Mouse (Mus musculus): ENCODE measurements around the gene Serpinb11. TPM values are rescaled to one million over a fixed set of nuclear protein-coding genes. Genes with fewer than 3 reads are reported as not detected.

Serpinb11 gene
- total RNA-seq (2014; fragmentation: Nextera tagmentation) (not detected in 2 replicates), total RNA-seq (2017) (0.23 TPM in 1 of 2 replicates, not detected in the other), polyA plus RNA-seq (2012) (not detected in 2 replicates)

DNA sequence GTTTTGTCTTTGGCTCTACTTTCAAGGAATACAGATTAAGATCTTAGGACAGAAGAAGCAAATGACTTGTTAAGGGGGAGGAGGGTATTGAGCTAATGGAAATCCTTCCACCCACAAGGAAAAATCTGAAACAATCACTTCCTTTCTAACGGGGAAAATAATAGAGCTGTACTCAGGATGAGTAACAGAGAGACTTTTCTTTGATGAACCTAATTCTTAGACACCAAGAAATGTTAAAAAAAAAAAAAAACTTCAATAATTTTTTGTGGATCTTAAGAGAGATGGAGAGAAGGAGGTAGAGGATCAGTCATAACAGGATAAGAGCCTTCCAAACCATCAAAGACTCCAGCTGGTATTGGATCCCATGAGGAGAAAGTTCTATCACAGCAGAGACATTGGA is at the start of gene Serpinb11:
Gene Serpinb11 (plus strand): TSS at position 301 of the 400 bp plus-strand sequence.
- no peak for ATAC-seq (ENCODE audit: extremely low read depth, insufficient number of reproducible peaks, low FRiP score, poor library complexity, severe bottlenecking)
- Histone ChIP-seq H3K4me1 (ENCODE audit: insufficient read depth, low read depth, low read length) (no peaks in the 10 kb centered on the region), H3K36me3 (replicated peaks) (no peaks in the 10 kb centered on the region), H3K4me3 (ENCODE audit: low read depth, low read length) (no peak within 1 kb of the TSS), H3K27me3 (ENCODE audit: insufficient read depth, low read length) (no peaks in the 10 kb centered on the region), H3K9me3 (replicated peaks) (peaks cover 16% of the 10 kb centered on the region)
- TF ChIP-seq POLR2AphosphoS5 (IDR thresholded peaks at IDR 0.05; ENCODE audit: insufficient replicate concordance, low read depth, low read length) (no peak), GATA2 (IDR thresholded peaks at IDR 0.05; ENCODE audit: borderline replicate concordance, low read depth, low read length) (no peak), TAL1 (conservative IDR thresholded peaks at IDR 0.05; ENCODE audit: low read depth, low read length) (no peak), GATA1 (IDR thresholded peaks at IDR 0.05; ENCODE audit: borderline replicate concordance, low read length) (no peak), CTCF (IDR thresholded peaks at IDR 0.05; ENCODE audit: low read depth, low read length) (no peak)
- DNase-seq (ENCODE audit: low spot score) = no peak

DNA sequence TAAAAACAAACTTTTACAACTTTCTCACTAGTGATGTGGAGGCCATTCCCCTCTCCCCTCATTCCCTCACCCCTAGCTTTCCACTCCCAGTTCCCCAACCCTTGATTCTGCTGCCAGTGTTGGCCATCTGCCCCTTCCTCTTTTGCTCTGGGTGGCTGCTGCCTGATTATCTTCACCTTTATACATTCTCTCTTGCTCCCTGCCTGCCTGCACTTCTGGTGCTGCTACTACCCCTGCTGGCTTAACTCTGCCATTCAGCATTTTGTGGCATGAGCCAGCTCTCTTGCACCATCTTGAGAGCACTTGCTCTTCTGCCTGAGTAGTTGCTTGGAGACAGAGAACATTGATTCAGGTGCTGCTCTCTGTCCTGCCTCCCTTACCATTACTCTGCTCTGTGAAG is 15.0 kb upstream of the Serpinb11 start:
- H3K9me3 ChIP-seq (replicated peaks) = peaks cover 5% of the 10 kb centered on the region
- ATAC-seq (ENCODE audit: extremely low read depth, insufficient number of reproducible peaks, low FRiP score, poor library complexity, severe bottlenecking) (no peak), DNase-seq (ENCODE audit: low spot score) (no peak)
- no peaks in the 10 kb centered on the region for H3K36me3 ChIP-seq (replicated peaks)
- no peaks in the 10 kb centered on the region for H3K4me1 ChIP-seq (ENCODE audit: insufficient read depth, low read depth, low read length)
- no peaks in the 10 kb centered on the region for H3K27me3 ChIP-seq (ENCODE audit: insufficient read depth, low read length)
- no peak for TF ChIP-seq GATA1 (IDR thresholded peaks at IDR 0.05; ENCODE audit: borderline replicate concordance, low read length)
- TF ChIP-seq GATA2 (IDR thresholded peaks at IDR 0.05; ENCODE audit: borderline replicate concordance, low read depth, low read length) = no peak
- no peak for TF ChIP-seq POLR2AphosphoS5 (IDR thresholded peaks at IDR 0.05; ENCODE audit: insufficient replicate concordance, low read depth, low read length)
- TF ChIP-seq TAL1 (conservative IDR thresholded peaks at IDR 0.05; ENCODE audit: low read depth, low read length) = no peak
- TF ChIP-seq CTCF (IDR thresholded peaks at IDR 0.05; ENCODE audit: low read depth, low read length) = no peak
- no peak overlapping the region for H3K4me3 ChIP-seq (ENCODE audit: low read depth, low read length)

DNA sequence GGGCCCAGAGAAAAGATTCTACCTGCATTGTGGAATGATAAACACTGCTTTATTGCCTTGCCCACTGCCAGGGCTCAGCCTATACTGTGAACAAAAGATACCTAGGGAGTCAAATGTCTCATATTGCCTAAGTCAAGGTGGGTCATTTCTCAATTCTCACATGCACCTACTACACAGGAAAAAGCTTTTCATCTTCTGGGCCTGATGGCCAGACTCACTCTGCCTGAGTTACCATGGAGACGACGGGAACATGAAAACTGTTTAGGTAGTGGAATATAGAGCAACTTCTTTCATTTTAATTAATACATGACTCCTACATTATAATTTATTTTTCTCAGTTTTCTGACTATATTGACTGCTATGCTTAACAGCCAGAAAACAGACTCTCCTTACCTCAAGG is 14.2 kb upstream of the Serpinb11 start:
- no peaks in the 10 kb centered on the region for H3K36me3 ChIP-seq (replicated peaks)
- TF ChIP-seq TAL1 (conservative IDR thresholded peaks at IDR 0.05; ENCODE audit: low read depth, low read length) = no peak
- no peak for TF ChIP-seq GATA1 (IDR thresholded peaks at IDR 0.05; ENCODE audit: borderline replicate concordance, low read length)
- TF ChIP-seq CTCF (IDR thresholded peaks at IDR 0.05; ENCODE audit: low read depth, low read length) = no peak
- no peak for TF ChIP-seq GATA2 (IDR thresholded peaks at IDR 0.05; ENCODE audit: borderline replicate concordance, low read depth, low read length)
- no peak for TF ChIP-seq POLR2AphosphoS5 (IDR thresholded peaks at IDR 0.05; ENCODE audit: insufficient replicate concordance, low read depth, low read length)
- no peaks in the 10 kb centered on the region for H3K4me1 ChIP-seq (ENCODE audit: insufficient read depth, low read depth, low read length)
- H3K9me3 ChIP-seq (replicated peaks) = peaks cover 5% of the 10 kb centered on the region
- H3K4me3 ChIP-seq (ENCODE audit: low read depth, low read length) = no peak overlapping the region
- ATAC-seq (ENCODE audit: extremely low read depth, insufficient number of reproducible peaks, low FRiP score, poor library complexity, severe bottlenecking) (no peak), DNase-seq (ENCODE audit: low spot score) (no peak)
- no peaks in the 10 kb centered on the region for H3K27me3 ChIP-seq (ENCODE audit: insufficient read depth, low read length)

DNA sequence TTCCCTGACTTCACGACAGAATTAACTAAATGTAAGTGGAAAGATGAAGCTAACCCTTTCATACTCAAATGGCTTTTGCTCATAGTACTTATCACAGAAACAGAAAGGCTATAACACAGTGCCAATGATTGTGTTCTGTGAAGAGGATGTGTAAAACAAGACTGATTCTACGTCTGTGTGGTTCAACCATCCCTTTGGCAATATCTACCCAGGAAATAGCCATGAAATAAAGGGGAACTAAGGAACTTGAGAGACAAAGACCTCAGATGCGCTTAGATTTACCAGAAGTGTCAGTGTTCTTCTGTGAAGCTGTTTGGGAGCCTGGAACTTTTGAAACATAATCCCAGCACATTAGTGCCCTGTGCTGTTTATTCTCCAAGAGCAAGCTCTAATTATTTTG is 10.6 kb upstream of the Serpinb11 start:
- ATAC-seq (ENCODE audit: extremely low read depth, insufficient number of reproducible peaks, low FRiP score, poor library complexity, severe bottlenecking) (no peak), DNase-seq (ENCODE audit: low spot score) (no peak)
- Histone ChIP-seq H3K27me3 (ENCODE audit: insufficient read depth, low read length) (no peaks in the 10 kb centered on the region), H3K36me3 (replicated peaks) (no peaks in the 10 kb centered on the region), H3K4me3 (ENCODE audit: low read depth, low read length) (no peak overlapping the region), H3K4me1 (ENCODE audit: insufficient read depth, low read depth, low read length) (no peaks in the 10 kb centered on the region), H3K9me3 (replicated peaks) (peaks cover 10% of the 10 kb centered on the region)
- TF ChIP-seq POLR2AphosphoS5 (IDR thresholded peaks at IDR 0.05; ENCODE audit: insufficient replicate concordance, low read depth, low read length) (no peak), TAL1 (conservative IDR thresholded peaks at IDR 0.05; ENCODE audit: low read depth, low read length) (no peak), GATA1 (IDR thresholded peaks at IDR 0.05; ENCODE audit: borderline replicate concordance, low read length) (no peak), CTCF (IDR thresholded peaks at IDR 0.05; ENCODE audit: low read depth, low read length) (no peak), GATA2 (IDR thresholded peaks at IDR 0.05; ENCODE audit: borderline replicate concordance, low read depth, low read length) (no peak)

DNA sequence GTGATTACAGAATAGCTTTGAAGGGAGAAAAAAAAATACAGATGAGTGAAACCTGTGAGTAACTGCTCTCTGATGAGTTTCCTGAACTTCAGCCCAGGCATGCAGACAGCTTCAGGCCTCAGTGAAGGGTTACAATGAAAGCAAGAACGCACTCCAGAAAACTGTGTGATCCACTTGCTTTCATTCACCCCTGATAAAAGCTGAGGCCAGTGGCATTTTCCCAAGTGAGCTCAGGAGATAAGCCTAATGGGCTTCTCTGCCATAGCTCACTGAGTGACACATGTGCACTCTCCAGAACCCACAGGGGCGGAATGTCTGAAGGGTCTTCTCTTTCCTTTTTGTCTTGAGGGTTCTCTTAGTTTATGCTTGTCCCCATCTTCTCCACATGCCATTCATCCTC is 9.9 kb upstream of the Serpinb11 start:
- no peak for ATAC-seq (ENCODE audit: extremely low read depth, insufficient number of reproducible peaks, low FRiP score, poor library complexity, severe bottlenecking)
- no peaks in the 10 kb centered on the region for H3K27me3 ChIP-seq (ENCODE audit: insufficient read depth, low read length)
- no peaks in the 10 kb centered on the region for H3K4me1 ChIP-seq (ENCODE audit: insufficient read depth, low read depth, low read length)
- no peak for TF ChIP-seq TAL1 (conservative IDR thresholded peaks at IDR 0.05; ENCODE audit: low read depth, low read length)
- TF ChIP-seq GATA1 (IDR thresholded peaks at IDR 0.05; ENCODE audit: borderline replicate concordance, low read length) = no peak
- peaks cover 7% of the 10 kb centered on the region for H3K9me3 ChIP-seq (replicated peaks)
- DNase-seq (ENCODE audit: low spot score) = no peak
- H3K4me3 ChIP-seq (ENCODE audit: low read depth, low read length) = no peak overlapping the region
- no peaks in the 10 kb centered on the region for H3K36me3 ChIP-seq (replicated peaks)

DNA sequence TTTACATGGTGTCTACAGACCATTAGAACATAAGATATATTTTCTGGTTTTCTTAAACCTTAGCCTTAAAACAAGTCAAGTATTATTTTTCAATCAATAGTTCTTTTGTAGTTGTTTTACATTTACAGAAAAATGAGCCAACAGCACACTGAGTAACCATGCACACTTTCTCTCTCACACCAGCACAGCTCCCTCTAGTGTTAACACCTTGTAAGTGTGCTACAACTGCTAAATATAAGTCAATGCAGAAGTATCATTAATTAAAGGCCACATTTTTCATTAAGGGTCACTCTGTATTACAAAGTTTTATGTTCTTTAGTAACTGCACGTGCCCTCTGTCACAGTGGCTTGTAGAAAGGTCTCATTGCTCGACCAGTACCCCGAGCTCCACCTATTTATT is 8.0 kb upstream of the Serpinb11 start:
- no peak for DNase-seq (ENCODE audit: low spot score)
- ATAC-seq (ENCODE audit: extremely low read depth, insufficient number of reproducible peaks, low FRiP score, poor library complexity, severe bottlenecking) = no peak
- Histone ChIP-seq H3K36me3 (replicated peaks) (no peaks in the 10 kb centered on the region), H3K27me3 (ENCODE audit: insufficient read depth, low read length) (no peaks in the 10 kb centered on the region), H3K4me1 (ENCODE audit: insufficient read depth, low read depth, low read length) (no peaks in the 10 kb centered on the region), H3K4me3 (ENCODE audit: low read depth, low read length) (no peak overlapping the region), H3K9me3 (replicated peaks) (peaks cover 8% of the 10 kb centered on the region)
- TF ChIP-seq TAL1 (conservative IDR thresholded peaks at IDR 0.05; ENCODE audit: low read depth, low read length) (no peak), POLR2AphosphoS5 (IDR thresholded peaks at IDR 0.05; ENCODE audit: insufficient replicate concordance, low read depth, low read length) (no peak), CTCF (IDR thresholded peaks at IDR 0.05; ENCODE audit: low read depth, low read length) (no peak), GATA2 (IDR thresholded peaks at IDR 0.05; ENCODE audit: borderline replicate concordance, low read depth, low read length) (no peak), GATA1 (IDR thresholded peaks at IDR 0.05; ENCODE audit: borderline replicate concordance, low read length) (no peak)
